Mouse (Mus musculus): ENCODE measurements around the gene Cerkl. TPM values are rescaled to one million over a fixed set of nuclear protein-coding genes. Genes with fewer than 3 reads are reported as not detected.

Gene Cerkl
- total RNA-seq (2014; rRNA removed) (0.40 and 2.1 TPM in 2 replicates), polyA plus RNA-seq (2015; fragmentation: Nextera tagmentation; extraction: Ambion mirVana) (2.5 and 3.3 TPM in 2 replicates)

GRCm38 (mm10) chr2:79456575-79457349 lies at the start of gene Cerkl, which contains the start of gene Neurod1:
Cerkl (minus strand) TSS chr2:79456785.
Neurod1 (minus strand) TSS chr2:79456751.
- ATAC-seq: peak; percentile 92

GRCm38 (mm10) chr2:79498990-79499755 lies 42.6 kb upstream of the Cerkl start:
- Histone ChIP-seq H3K9ac (replicated peaks; ENCODE audit: low read length) (no peak overlapping the region), H3K4me1 (ENCODE audit: insufficient read depth, low read length) (no peaks in the 10 kb centered on the region), H3K4me3 (ENCODE audit: low read length) (no peak overlapping the region), H3K27ac (no peak overlapping the region), H3K4me2 (ENCODE audit: low read depth, low read length) (no peak overlapping the region), H3K36me3 (ENCODE audit: insufficient read depth, low read length) (no peaks in the 10 kb centered on the region), H3K9me3 (ENCODE audit: low read length) (no peaks in the 10 kb centered on the region), H3K27me3 (ENCODE audit: insufficient read depth, low read length) (no peaks in the 10 kb centered on the region)
- TF ChIP-seq CTCF (IDR thresholded peaks at IDR 0.05; ENCODE audit: low read depth): peak; percentile 93
- DNase-seq (ENCODE audit: low spot score) (peak; percentile 96), ATAC-seq (peak; percentile 91)
- WGBS: 21% methylated on average over 10 of the region's 10 CpGs

More at GRCm38 (mm10) chr2:79456575-79457349, at the start of gene Cerkl, which contains the start of gene Neurod1:
- peak; percentile 92 for DNase-seq (ENCODE audit: low spot score)
- H3K4me3 ChIP-seq (ENCODE audit: low read length): peak within 1 kb of the TSS; percentile 42
- no peak for TF ChIP-seq CTCF (IDR thresholded peaks at IDR 0.05; ENCODE audit: low read depth)
- no peaks in the 10 kb centered on the region for H3K36me3 ChIP-seq (ENCODE audit: insufficient read depth, low read length)
- H3K9ac ChIP-seq (replicated peaks; ENCODE audit: low read length): peak within 1 kb of the TSS; percentile 46
- H3K4me1 ChIP-seq (ENCODE audit: insufficient read depth, low read length): peaks cover 7% of the 10 kb centered on the region; the same call in 1 of the 2 replicates
- H3K27ac ChIP-seq: peak within 1 kb of the TSS; percentile 84
- H3K27me3 ChIP-seq (ENCODE audit: insufficient read depth, low read length): peaks cover 17% of the 10 kb centered on the region; the same call in 1 of the 2 replicates
- under 1% methylated on average over 34 of the region's 42 CpGs for WGBS
- H3K9me3 ChIP-seq (ENCODE audit: low read length): no peaks in the 10 kb centered on the region
- H3K4me2 ChIP-seq (ENCODE audit: low read depth, low read length): peak within 1 kb of the TSS; percentile 59

- Histone ChIP-seq H3K9ac (replicated peaks; ENCODE audit: low read length) (no peak overlapping the region), H3K36me3 (ENCODE audit: insufficient read depth, low read length) (no peaks in the 10 kb centered on the region), H3K27me3 (ENCODE audit: insufficient read depth, low read length) (no peaks in the 10 kb centered on the region), H3K4me3 (ENCODE audit: low read length) (no peak overlapping the region), H3K27ac (no peak overlapping the region), H3K9me3 (ENCODE audit: low read length) (no peaks in the 10 kb centered on the region), H3K4me2 (ENCODE audit: low read depth, low read length) (no peak overlapping the region), H3K4me1 (ENCODE audit: insufficient read depth, low read length) (no peaks in the 10 kb centered on the region)
- WGBS: 59% methylated on average over 3 of the region's 3 CpGs
- TF ChIP-seq CTCF (IDR thresholded peaks at IDR 0.05; ENCODE audit: low read depth): no peak
- no peak for ATAC-seq
- no peak for DNase-seq (ENCODE audit: low spot score)
These were observed 28.5 kb upstream of the Cerkl start for GRCm38 (mm10) chr2:79485127-79485526.

- H3K4me2 ChIP-seq (ENCODE audit: low read depth, low read length): no peak overlapping the region
- no peaks in the 10 kb centered on the region for H3K9me3 ChIP-seq (ENCODE audit: low read length)
- H3K4me3 ChIP-seq (ENCODE audit: low read length): no peak overlapping the region
- H3K4me1 ChIP-seq (ENCODE audit: insufficient read depth, low read length): no peaks in the 10 kb centered on the region
- H3K27me3 ChIP-seq (ENCODE audit: insufficient read depth, low read length): no peaks in the 10 kb centered on the region
- DNase-seq (ENCODE audit: low spot score) (no peak), ATAC-seq (no peak)
- no peak for TF ChIP-seq CTCF (IDR thresholded peaks at IDR 0.05; ENCODE audit: low read depth)
- whole genome bisulfite sequencing: 99% methylated on average over 2 of the region's 2 CpGs
- no peak overlapping the region for H3K9ac ChIP-seq (replicated peaks; ENCODE audit: low read length)
- no peaks in the 10 kb centered on the region for H3K36me3 ChIP-seq (ENCODE audit: insufficient read depth, low read length)
- no peak overlapping the region for H3K27ac ChIP-seq
These were observed 25.9 kb upstream of the Cerkl start for GRCm38 (mm10) chr2:79482511-79482910.

GRCm38 (mm10) chr2:79462411-79462810 lies 5.8 kb upstream of the Cerkl start:
- Histone ChIP-seq H3K4me1 (ENCODE audit: insufficient read depth, low read length) (peaks cover 7% of the 10 kb centered on the region; the same call in 1 of the 2 replicates), H3K27ac (no peak overlapping the region), H3K27me3 (ENCODE audit: insufficient read depth, low read length) (peaks cover 17% of the 10 kb centered on the region; the same call in 1 of the 2 replicates), H3K9me3 (ENCODE audit: low read length) (no peaks in the 10 kb centered on the region), H3K9ac (replicated peaks; ENCODE audit: low read length) (no peak overlapping the region), H3K4me3 (ENCODE audit: low read length) (no peak overlapping the region), H3K36me3 (ENCODE audit: insufficient read depth, low read length) (no peaks in the 10 kb centered on the region), H3K4me2 (ENCODE audit: low read depth, low read length) (no peak overlapping the region)
- DNase-seq (ENCODE audit: low spot score): no peak
- WGBS: 89% methylated on average over 4 of the region's 4 CpGs
- no peak for TF ChIP-seq CTCF (IDR thresholded peaks at IDR 0.05; ENCODE audit: low read depth)
- ATAC-seq: no peak

GRCm38 (mm10) chr2:79461861-79462260 lies 5.3 kb upstream of the Cerkl start:
- Histone ChIP-seq H3K27me3 (ENCODE audit: insufficient read depth, low read length) (peaks cover 17% of the 10 kb centered on the region; the same call in 1 of the 2 replicates), H3K36me3 (ENCODE audit: insufficient read depth, low read length) (no peaks in the 10 kb centered on the region), H3K9me3 (ENCODE audit: low read length) (no peaks in the 10 kb centered on the region), H3K27ac (no peak overlapping the region), H3K4me2 (ENCODE audit: low read depth, low read length) (no peak overlapping the region), H3K9ac (replicated peaks; ENCODE audit: low read length) (no peak overlapping the region), H3K4me1 (ENCODE audit: insufficient read depth, low read length) (peaks cover 7% of the 10 kb centered on the region; the same call in 1 of the 2 replicates), H3K4me3 (ENCODE audit: low read length) (no peak overlapping the region)
- ATAC-seq (no peak), DNase-seq (ENCODE audit: low spot score) (no peak)
- no peak for TF ChIP-seq CTCF (IDR thresholded peaks at IDR 0.05; ENCODE audit: low read depth)
- 65% methylated on average over 2 of the region's 2 CpGs for WGBS
